Mouse (Mus musculus) kidney, postnatal 0 days (tissue): ENCODE results near the gene Lrrc75a. TPM values are rescaled to one million over a fixed set of nuclear protein-coding genes. Genes with fewer than 3 reads are reported as not detected.

Source experiments
- ATAC-seq: fragments of 200-750 bp; cut with Nextera tagmentation; replicated peaks from 2 replicates; pipeline ENCODE4 v1.8.0; 2017; ENCODE audit warnings: low read depth, moderate number of reproducible peaks, moderate TSS enrichment, moderate library complexity; ENCODE audit not compliant: low FRiP score
- DNase-seq: peaks from one replicate; pipeline ENCODE4 v3.0.0-alpha.2; 2016; ENCODE audit warnings: low spot score
- H3K27ac ChIP-seq: fragments of 300-500 bp; sonication (generic); 2 replicates; pipeline ENCODE4 v1.5.1; 2014; ENCODE audit warnings: mild to moderate bottlenecking
- H3K27me3 ChIP-seq: fragments of 300-500 bp; sonication (generic); 2 replicates; pipeline ENCODE4 v1.6.1; 2014; ENCODE audit warnings: low read length, mixed read lengths; ENCODE audit not compliant: insufficient read depth
- H3K36me3 ChIP-seq: fragments of 300-500 bp; sonication (generic); 2 replicates; pipeline ENCODE4 v1.6.1; 2014; ENCODE audit warnings: low read length, mixed read lengths; ENCODE audit not compliant: insufficient read depth
- H3K4me1 ChIP-seq: fragments of 300-500 bp; sonication (generic); replicated peaks from 2 replicates; pipeline ENCODE4 v1.6.1; 2014; ENCODE audit warnings: antibody characterized with exemption, low read length, mixed read lengths; ENCODE audit not compliant: insufficient read depth
- H3K4me2 ChIP-seq: fragments of 300-500 bp; sonication (generic); 2 replicates; pipeline ENCODE4 v1.6.1; 2014; ENCODE audit warnings: mild to moderate bottlenecking, low read length, moderate library complexity, mixed read lengths
- H3K4me3 ChIP-seq: fragments of 300-500 bp; sonication (generic); replicated peaks from 2 replicates; pipeline ENCODE4 v1.5.1; 2014; ENCODE audit warnings: low read depth, low read length
- H3K9ac ChIP-seq: fragments of 300-500 bp; sonication (generic); 2 replicates; pipeline ENCODE4 v1.6.1; 2014; ENCODE audit warnings: low read depth, low read length
- H3K9me3 ChIP-seq: fragments of 300-500 bp; sonication (generic); replicated peaks from 2 replicates; pipeline ENCODE4 v1.6.1; 2016; ENCODE audit warnings: low read length, inconsistent platforms, mixed read lengths
- CTCF ChIP-seq: IDR thresholded peaks from 2 replicates; pipeline ENCODE4 v1.5.1; 2016; ENCODE audit warnings: antibody characterized with exemption, low read depth, mild to moderate bottlenecking, moderate library complexity
- WGBS: fragments of 180-500 bp; shearing (Covaris S2); extraction: QIAGEN DNeasy Blood & Tissue Kit; methylation state at CpG from one replicate; pipeline ENCODE4 v1.1.7; 2014; 5-methylcytosine and 5-hydroxymethylcytosine counted together
- polyA plus RNA-seq: library from polyadenylated mRNA; unstranded; fragments of >200 nt; fragmentation: Nextera tagmentation; extraction: Ambion mirVana; gene quantifications from 2 replicates; pipeline ENCODE4 v1.2.1, GENCODE M21; 2015

The Lrrc75a gene
- polyA plus RNA-seq, 1 experiment from 2014 or later = 14.8 TPM

DNA sequence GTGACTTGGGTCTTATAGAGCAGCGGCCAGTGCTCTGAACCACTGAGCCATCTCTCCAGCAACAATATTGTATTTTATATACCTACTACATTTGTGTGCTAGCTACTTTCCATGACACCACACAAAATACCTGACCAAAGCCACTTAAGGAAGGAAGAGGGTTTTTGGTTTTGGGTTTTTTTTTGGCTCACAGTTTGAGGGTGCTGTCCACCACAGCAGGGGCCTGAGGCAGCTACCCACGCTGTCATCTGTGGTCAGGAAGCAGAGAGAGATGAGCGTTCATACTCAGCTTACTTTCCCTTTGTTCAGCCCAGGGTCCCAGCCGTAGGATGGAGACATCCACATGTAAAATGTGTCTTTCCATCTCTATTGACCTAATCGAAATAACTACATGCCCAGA is 61.3 kb downstream of the Lrrc75a start:
- no peak overlapping the region for H3K9ac ChIP-seq
- DNase-seq = no peak
- WGBS = 91% methylated on average over 5 of the region's 5 CpGs

DNA sequence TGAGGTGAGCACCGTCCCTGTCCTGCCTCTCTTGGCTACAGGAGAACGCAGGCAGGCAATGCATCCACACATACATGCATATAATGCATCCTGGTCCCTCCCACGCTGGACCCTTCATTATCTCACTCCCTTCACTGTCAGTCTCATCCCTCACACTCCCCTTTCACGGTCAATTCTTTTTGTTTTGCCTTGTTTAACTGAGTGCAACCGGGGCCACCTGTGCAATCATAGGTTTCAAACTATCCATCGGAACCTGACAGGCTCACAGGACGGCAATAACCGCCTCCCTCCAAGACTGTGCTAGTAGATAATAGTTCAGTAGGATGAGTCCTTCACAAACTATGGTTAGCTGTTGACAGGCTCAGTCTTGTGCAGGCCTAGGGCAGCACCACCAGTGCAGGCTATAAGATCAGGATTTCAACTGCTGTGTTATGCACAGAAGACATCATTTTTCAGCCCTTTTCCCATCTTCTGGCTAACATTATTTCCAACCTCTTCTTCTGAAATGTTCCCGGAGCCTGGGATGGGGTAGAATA is 63.6 kb downstream of the Lrrc75a start:
- H3K4me1 ChIP-seq = no peaks in the 10 kb centered on the region
- H3K27me3 ChIP-seq = no peaks in the 10 kb centered on the region
- ATAC-seq (0 out of 2 replicates have a peak, but pooled peaks have one; percentile 13), DNase-seq (no peak)
- no peak for TF ChIP-seq CTCF
- H3K4me2 ChIP-seq = no peak overlapping the region
- H3K36me3 ChIP-seq = no peaks in the 10 kb centered on the region
- no peak overlapping the region for H3K27ac ChIP-seq
- no peaks in the 10 kb centered on the region for H3K9me3 ChIP-seq
- WGBS = 38% methylated on average over 9 of the region's 9 CpGs
- H3K4me3 ChIP-seq = no peak overlapping the region
- no peak overlapping the region for H3K9ac ChIP-seq

More for the DNA sequence above, 61.3 kb downstream of the Lrrc75a start:
- no peaks in the 10 kb centered on the region for H3K27me3 ChIP-seq
- TF ChIP-seq CTCF = no peak
- H3K4me1 ChIP-seq = no peaks in the 10 kb centered on the region
- H3K4me2 ChIP-seq = no peak overlapping the region
- H3K9me3 ChIP-seq = no peaks in the 10 kb centered on the region
- no peak overlapping the region for H3K27ac ChIP-seq
- no peaks in the 10 kb centered on the region for H3K36me3 ChIP-seq
- H3K4me3 ChIP-seq = no peak overlapping the region
- ATAC-seq = no peak

- Histone ChIP-seq H3K36me3 (no peaks in the 10 kb centered on the region), H3K9me3 (no peaks in the 10 kb centered on the region), H3K9ac (no peak overlapping the region), H3K4me3 (no peak overlapping the region), H3K4me2 (no peak overlapping the region), H3K27me3 (no peaks in the 10 kb centered on the region), H3K27ac (0 out of 2 replicates have a peak overlapping the region, but pooled peaks have one; percentile 13), H3K4me1 (no peaks in the 10 kb centered on the region)
- WGBS = 71% methylated on average over 6 of the region's 6 CpGs
- TF ChIP-seq CTCF = no peak
- no peak for DNase-seq
- ATAC-seq = no peak; the same call in 1 of the 2 replicates
Measured at GRCm38 (mm10) chr11:62583031-62583430, 65.3 kb downstream of the Lrrc75a start.

DNA sequence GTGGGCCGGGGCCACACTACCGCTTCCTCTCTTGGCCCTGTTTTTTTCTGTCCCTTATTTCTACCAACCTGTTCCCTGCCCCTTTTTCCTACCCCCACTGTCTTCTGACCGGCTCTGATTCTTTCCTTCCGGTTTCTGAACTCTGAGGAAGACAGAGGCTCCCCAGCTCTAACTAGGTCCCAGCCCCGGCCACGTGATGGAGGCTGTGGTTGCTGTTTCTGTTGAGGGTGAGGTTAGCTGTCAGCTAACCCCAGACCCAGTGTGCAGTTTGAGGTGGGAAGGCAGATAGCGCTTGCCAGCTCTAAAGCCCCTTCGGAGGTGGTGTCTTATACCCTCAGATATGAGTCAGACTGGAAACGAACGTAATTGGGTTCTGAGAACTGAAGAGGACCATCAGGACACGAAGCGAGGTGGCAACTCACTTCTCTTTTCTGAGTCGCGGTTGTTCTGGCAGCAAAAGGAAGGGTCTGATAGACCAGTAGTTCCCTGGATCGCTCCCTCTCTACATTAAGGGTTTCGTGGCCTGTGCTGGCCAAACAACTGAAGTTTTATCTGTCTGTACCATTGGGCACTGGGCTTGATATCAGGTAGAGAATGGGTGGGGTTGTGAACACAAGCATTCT is 71.7 kb downstream of the Lrrc75a start:
- H3K27me3 ChIP-seq = no peaks in the 10 kb centered on the region
- no peaks in the 10 kb centered on the region for H3K9me3 ChIP-seq
- 70% methylated on average over 16 of the region's 16 CpGs for WGBS
- H3K4me1 ChIP-seq = no peaks in the 10 kb centered on the region
- 0 out of 2 replicates have a peak overlapping the region, but pooled peaks have one; percentile 48 for H3K4me3 ChIP-seq
- H3K9ac ChIP-seq = no peak overlapping the region
- ATAC-seq = no peak
- no peak for TF ChIP-seq CTCF
- H3K4me2 ChIP-seq = peak overlapping the region; percentile 85
- H3K36me3 ChIP-seq = no peaks in the 10 kb centered on the region
- DNase-seq = no peak
- no peak overlapping the region for H3K27ac ChIP-seq

DNA sequence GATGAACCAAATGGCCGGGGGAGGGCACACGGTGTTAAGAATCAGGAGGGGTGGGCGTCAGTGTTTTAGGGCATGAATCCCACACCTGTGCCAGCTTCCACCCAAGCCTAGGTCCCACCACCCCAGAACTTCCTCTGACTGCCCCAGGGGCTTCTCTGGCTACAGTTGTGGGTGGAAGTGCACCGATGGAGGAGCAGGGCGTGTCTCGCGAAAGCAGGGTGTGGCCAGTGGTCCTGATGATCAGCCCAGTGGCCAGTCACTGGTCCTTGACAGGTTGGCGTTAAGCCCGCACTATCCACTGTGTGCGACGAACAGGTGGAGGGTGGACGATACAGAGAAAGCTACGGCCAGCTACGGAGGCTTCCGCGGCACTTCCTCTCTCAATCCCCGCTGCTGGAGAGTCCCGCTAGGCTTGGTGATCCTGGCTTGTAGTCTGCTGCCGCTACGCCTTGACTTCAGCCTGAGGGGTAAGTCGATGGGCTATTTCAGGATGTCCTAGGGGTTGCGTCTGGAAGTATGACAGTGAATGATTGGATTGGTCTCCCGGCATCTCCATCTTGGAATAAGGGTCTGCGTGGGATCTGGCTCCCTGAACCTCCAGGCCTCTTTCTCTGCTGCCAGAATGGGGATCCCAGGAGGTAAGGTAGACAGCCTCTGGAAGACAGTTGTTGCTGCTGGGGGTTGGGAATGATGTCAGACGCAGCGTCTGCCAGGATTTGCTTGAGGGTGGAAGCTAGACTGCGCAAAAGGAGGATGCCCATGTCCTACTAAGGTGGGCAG is 72.5 kb downstream of the Lrrc75a start:
- H3K27me3 ChIP-seq = no peaks in the 10 kb centered on the region
- ATAC-seq (peak; percentile 69), DNase-seq (no peak)
- H3K9me3 ChIP-seq = no peaks in the 10 kb centered on the region
- no peaks in the 10 kb centered on the region for H3K4me1 ChIP-seq
- WGBS = 7% methylated on average over 27 of the region's 27 CpGs
- peak overlapping the region; percentile 48 for H3K4me3 ChIP-seq
- no peak for TF ChIP-seq CTCF
- H3K36me3 ChIP-seq = no peaks in the 10 kb centered on the region
- no peak overlapping the region for H3K27ac ChIP-seq
- H3K9ac ChIP-seq = peak overlapping the region; percentile 23
- H3K4me2 ChIP-seq = peak overlapping the region; percentile 85

GRCm38 (mm10) chr11:62575297-62575658 is 73.0 kb downstream of the Lrrc75a start:
- ATAC-seq (peak; percentile 34; the same call in 1 of the 2 replicates), DNase-seq (peak; percentile 89)
- H3K9ac ChIP-seq = peak overlapping the region; percentile 23; the same call in 1 of the 2 replicates
- H3K4me3 ChIP-seq = peak overlapping the region; percentile 48
- H3K4me1 ChIP-seq = no peaks in the 10 kb centered on the region
- H3K27ac ChIP-seq = no peak overlapping the region
- no peaks in the 10 kb centered on the region for H3K9me3 ChIP-seq
- H3K4me2 ChIP-seq = peak overlapping the region; percentile 85
- H3K36me3 ChIP-seq = no peaks in the 10 kb centered on the region
- WGBS = 1% methylated on average over 9 of the region's 9 CpGs
- peak; percentile 95 for TF ChIP-seq CTCF
- H3K27me3 ChIP-seq = no peaks in the 10 kb centered on the region
